Mouse (Mus musculus): ENCODE data around the gene Plxnc1.
A peak's percentile ranks its signal among the peaks of the same experiment; 100 is the strongest.

Gene Plxnc1

DNA sequence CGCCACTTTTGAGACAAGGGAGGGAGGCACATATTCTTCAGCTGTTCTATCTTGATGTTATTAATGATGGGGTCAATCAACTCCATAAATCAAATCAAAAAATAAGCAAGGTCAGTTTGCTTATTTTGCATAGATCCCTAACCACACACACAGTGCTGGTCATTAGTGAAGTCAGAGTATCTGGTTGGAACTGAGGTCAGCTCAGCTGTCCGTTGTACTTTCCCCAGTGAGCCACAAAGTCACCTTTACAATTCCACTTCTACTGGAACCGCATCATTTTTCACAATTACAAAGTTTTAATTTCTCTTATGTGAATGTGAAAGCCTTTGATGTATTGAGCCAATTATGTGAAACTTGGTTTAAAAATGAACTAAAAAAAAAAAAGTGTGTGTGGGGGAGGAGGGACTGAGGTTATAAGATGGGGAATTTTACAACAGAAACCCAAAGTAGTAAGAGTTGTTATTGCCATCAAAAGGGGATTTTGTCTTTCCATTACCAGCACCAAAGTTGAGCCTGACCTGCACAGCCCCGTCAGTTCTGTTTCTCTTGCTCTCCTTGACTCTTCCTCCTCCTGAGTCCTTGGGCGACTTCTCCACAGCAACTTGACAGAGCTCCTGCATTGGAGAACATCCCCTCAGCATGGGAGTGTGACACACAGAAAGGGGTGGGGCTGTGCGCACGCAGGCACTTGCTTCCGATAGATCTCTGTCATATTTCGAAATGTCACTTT is 80.3 kb downstream of the Plxnc1 start:
- no peak for DNase-seq

DNA sequence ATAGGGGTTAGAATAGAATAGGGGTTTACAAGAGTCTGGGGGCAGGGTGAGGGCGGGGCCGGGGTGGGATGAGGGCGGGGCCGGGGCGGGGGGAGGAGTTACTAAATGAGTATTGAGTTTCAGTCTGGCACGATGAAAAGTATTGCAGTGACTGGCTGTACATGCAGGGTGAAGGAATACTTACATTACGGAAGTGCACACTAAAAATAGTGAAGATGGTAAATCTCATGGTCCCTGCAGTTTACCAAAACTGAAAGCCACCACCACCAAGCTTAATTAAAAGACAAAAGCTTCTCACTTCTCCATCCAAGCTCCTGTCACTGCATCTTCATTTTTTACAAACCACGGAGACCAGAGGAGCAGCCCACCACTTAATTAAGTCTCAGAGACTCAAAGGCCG is 81.4 kb downstream of the Plxnc1 start:
- no peak for DNase-seq

DNA sequence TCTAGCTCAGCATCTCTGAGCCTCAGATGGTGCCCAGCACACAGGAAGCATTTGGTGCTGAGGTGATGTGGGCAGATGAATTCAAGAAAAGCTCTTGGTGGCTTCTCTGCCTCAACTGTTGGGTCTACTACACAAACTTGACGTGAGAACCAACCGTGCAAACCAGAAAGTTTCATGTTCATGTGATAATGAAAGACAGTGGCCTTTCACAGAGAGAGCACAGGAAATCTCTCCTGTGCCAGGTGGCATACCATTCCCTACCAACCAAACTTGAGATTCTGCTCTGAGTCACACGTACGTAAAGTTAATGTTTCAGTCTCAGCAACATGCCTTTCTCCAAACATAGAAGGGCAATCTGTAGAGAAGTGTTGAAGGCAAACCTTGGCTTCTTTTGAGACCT is 83.8 kb downstream of the Plxnc1 start:
- no peak for DNase-seq

DNA sequence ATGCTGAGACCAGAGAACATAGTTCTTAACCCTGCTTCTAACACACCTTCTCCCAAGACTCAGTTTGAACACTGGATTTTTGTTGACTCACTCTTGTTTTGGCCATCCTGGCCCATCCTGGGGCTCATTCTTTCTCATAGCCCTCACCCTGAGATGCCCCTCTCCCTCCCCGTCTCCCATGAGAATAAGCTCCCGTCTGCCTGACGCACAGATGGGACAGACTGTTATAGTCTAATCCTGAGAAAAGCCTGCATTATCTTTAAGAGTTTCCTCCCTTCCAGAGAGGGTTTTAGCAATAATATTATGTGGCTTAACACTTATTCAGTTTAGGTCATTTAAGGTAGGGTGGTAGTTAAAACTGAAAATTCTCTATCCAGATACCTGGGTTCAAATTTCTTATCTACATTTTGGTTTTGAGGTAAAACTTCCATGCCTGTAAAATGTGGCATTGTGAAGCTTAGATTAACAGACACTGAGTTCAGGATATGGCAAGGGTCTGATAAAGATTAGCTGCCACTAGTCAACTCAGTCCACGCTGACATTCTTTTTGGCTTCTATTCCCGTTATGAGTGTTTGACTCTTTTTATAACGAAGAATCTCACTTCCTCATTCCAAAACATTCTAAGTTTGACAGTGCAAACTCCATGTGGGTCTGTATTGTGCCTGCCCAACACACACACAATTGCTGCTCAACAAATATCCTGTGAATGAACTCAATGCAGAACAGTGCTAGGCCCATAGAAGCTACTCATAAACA is 86.2 kb downstream of the Plxnc1 start:
- DNase-seq: no peak

DNA sequence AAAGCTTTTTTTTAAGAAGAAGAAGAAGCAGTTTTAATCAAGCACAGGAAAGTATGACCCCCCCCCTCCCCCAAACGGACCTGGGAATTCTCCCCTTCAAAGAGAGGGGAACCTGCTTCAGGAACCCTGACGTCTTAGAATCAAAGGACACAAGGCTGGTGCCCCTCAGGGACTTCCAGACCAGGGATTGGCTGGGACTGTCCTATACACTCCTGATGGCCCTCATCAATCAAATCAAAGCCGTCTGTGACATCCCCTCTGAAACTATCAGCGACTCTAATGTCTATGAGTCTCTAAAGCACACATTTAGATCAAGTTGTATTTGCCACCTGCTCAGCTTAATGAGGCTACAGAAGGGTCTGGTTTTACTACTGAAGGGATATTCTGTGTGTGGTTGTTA is 94.1 kb downstream of the Plxnc1 start:
- DNase-seq: no peak

DNA sequence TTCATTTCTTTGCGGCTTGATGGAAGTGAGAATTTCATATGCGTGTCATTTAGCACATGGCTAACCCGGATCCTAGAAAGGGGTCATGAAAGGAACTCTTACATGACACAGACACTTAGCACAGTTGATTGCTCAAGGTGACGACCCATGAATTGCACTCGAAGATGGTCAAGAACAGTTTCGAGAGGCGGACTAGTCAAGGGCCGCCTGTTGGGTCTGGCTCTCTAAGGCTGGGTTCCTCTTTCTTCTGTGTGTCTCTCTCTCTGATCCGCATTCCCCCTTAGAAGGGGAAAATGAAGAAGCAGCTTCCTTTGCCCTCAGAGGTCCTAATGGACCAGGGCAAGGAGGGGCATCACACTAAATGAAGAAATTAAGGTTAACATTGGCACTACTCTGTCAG is 94.7 kb downstream of the Plxnc1 start:
- DNase-seq: no peak

DNA sequence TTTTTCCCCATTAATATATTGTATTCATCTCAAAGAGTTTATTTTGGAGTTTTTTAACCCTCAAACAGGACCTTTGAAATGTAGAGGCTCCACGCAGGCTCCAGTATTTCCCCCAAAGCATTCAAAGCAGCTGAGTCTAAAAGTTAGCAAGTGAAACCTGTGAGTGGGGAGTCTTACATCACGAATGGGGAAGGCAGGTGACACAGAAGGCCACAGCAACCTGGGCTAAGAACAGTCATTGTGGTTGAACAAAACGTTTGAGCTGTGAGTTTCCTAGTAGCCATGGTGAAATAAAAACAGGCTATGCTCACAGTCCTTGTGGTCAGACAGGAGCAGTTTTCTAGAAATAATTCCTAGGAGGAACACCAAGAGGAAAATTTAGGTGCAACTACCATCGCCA is 95.3 kb downstream of the Plxnc1 start:
- no peak for DNase-seq

DNA sequence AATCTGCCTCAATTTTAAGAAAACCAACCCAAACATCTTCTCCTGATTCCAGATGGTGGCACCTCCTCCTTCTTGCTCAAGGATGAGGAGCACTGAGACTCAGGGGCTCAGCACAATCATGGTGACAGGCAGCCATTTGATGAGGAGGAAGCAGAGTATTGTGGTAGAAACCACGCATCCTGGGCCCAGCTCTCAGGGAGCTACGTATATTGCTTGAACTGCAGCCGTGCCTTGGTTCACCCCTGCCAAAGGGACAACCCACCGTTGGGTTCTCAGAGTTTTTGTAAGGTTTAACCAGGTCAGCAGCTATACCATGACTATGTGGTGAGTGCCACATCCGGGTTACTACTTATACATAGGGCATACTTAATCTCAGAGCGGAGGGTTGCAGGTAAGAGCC is 96.3 kb downstream of the Plxnc1 start:
- DNase-seq: no peak

DNA sequence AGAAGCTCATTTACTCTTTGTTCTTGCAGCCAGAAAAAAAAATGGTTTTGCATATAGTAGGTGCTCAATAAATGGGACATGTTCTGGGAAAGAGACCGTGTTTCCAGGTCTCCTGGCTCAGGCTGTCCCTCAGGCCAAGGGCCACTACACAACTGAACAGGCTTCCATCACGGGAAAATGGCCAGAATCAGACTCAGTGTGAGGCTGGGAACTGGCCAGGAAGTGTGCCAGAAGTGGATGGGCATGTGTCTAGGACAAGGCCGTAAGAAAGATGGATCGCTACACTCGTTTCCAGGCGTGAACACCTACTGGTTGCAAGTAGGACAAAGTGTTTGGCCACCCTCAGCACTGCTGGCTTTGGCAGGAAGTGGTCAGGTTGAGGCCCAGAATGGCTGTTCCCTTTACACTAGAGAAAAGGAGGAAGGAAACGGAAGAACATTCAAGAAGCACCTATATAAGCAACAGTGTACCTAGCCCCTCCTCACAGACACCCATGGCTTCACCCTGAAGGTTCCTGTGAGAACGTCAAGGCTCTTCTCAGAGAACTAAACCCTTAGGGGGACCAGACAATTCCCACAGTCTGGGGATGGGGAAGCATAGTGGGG is 98.0 kb downstream of the Plxnc1 start:
- no peak for DNase-seq

DNA sequence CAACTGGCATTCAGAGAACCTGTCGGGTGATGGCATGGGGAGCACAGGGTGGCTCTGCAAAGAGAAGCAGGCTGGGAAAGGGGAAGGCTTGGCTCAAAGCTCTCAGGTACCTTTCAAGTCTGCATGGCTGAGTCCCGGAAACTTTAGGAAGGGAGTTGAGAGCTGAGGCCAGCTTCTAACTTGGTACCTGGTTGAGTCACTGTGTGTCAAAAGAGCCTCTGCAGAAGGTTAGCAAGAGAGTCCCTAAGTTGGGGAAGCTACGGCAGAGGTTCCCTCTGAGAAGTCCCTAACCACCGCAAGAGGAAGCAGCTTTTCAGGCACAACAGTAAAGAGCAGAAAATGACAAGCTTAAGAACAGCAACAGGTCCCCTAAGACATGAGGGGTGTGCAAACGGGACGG is 99.9 kb downstream of the Plxnc1 start:
- no peak for DNase-seq

DNA sequence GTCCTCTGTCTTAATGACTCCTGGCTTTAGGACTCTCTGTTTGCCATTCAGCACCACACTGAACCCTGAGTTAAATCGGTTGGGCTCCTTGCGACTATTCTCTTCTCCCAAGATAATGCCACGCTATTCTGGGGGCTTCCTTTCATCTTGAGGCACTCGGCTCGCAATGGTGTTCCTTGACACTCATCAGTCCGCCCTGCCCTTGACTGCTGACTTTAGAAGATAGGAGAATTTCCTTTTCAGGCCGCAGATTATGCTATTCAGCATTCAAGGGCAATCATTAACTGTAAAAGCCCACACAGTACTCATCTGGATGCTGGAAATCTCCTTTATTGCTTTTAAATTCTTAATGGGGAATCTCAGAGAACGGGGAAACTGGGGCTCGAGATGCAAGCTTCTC is 108.8 kb downstream of the Plxnc1 start:
- no peak for DNase-seq

DNA sequence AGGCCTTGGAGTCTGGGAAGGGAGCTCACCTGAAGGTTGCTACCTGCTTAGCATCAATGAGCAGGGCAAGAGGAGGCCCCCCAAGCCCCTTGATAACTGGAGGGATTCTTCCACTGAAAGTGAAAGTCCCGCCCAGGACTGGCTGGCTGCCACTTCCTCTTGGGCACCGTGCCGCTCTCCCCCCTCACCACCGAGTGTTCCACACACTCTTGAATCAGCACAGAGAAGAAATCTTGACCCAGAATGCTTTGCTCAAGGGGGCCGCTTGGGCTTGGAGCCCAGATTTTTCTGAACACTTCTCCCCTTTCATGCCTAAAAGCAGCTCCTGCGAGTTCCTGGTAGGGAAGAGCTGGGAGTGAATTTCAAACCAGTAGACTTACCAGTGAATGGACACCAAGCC is 115.2 kb downstream of the Plxnc1 start:
- peak; percentile 87 for DNase-seq

DNA sequence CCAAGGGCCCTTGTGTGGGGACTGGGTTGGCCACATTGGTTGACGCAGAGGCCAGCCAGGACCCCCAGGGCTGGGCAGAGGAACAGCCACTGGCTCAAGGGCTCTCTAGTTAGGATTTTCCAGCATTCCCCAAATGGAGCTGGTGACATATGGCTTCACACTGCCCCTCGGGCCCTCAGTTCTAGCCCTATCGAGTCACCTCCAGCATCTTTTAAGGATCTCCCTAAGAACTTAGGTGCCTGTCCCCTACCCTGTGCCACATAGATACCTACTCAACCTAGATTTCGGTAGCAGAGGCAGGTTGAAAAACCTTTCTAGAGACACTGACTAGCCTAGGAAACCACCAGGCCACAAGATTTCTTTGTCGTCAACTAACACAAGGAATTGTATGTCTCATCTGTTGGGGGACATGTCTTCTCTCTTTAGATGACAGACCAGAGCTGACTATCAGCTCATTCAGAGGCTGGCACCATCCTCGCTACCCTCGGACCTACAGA is 115.9 kb downstream of the Plxnc1 start:
- no peak for DNase-seq

DNA sequence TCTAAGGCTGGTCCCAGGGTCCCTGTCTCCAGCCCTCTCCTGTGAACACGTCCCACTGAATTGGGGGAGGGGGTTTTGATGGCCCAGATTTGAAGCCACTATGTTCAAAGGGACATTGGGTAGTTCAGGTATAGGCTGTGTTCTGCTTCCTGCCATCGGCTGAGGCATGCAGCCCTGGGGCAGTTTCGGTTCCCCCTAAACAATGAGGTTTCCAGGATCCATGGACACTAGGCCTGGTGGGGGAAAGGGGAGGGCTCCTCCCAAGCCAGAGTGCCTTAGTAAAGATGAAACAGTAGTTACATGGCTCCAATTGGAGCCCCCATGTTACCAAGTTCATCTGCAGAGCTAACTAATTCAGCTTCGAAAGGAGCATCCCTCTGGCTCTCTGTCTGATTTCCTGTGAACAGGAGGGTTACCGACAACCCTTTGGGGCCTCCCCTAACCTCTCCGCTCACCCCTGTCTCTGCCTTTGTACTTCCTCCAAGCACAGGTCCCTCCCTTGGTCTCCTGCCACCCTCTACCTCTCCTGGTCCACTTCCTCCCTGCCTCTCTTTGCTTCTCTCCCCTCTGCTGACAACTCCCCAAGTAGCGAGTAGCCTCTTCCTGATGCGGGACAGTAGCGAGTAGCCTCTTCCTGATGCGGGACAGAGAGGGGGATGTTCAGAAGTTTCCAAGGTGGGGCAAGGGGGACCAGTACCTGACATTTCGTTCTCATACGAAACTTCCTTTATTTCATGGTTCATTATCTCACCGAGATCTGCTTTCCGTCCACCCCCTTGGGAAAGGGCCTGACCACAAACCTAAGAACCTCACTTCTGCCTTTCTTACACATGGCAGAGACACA is 116.5 kb downstream of the Plxnc1 start:
- DNase-seq: no peak

DNA sequence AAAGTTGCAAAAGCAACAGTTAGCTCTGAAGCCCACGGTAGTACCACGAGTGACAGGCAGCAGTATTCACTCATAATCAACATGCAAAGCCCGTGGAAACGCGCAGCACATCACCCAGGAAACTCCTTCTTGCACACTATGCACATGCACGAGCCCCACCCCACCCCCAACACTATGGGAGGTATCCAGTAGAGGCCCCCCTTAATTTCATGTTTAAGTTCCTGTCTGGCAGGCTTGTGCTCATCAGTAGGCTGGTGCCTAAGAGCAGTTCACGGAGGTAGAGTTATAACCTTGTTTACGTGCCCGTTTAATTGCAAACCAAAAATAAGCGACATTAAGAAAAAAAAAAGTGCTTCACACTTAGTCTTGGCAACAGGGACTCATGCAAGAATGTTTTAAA is 117.3 kb downstream of the Plxnc1 start:
- no peak for DNase-seq

DNA sequence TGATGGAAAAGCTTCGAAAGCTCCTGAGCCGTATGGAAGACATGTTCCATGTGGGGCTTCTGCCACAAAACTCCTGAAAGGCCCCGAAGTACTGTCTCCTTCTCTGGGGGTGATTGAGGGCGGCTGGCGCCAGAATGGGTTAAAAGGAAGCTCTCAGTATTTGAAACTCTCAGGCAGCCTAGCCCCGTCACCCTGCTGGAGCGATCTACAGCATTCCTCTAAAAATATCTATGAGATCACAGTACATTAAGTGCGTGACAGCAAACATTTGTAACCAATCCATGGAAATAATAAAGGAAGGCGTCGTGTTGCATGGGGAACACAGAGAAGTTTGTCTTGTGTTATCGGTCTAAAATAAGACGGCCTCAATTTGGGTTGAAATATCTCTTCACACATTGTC is 118.2 kb downstream of the Plxnc1 start:
- DNase-seq: no peak

DNA sequence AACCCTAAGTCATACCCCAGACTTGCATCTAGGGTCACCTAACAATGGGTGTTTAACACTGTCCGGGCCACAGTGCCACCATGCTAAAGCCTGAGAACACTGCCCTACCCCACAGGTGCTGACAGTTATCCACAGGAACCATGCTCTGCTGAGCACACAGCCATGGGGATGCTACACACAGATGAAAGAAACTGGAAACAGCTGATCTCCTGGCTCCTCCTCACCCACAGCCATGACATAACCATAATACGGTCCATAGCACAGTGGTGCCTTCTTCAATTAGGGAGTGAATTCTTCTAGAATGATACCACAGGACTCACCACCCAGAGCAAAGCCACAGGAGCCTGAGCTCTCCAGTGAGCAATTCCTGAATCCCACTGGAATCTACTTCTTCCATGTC is 118.7 kb downstream of the Plxnc1 start:
- DNase-seq: no peak

DNA sequence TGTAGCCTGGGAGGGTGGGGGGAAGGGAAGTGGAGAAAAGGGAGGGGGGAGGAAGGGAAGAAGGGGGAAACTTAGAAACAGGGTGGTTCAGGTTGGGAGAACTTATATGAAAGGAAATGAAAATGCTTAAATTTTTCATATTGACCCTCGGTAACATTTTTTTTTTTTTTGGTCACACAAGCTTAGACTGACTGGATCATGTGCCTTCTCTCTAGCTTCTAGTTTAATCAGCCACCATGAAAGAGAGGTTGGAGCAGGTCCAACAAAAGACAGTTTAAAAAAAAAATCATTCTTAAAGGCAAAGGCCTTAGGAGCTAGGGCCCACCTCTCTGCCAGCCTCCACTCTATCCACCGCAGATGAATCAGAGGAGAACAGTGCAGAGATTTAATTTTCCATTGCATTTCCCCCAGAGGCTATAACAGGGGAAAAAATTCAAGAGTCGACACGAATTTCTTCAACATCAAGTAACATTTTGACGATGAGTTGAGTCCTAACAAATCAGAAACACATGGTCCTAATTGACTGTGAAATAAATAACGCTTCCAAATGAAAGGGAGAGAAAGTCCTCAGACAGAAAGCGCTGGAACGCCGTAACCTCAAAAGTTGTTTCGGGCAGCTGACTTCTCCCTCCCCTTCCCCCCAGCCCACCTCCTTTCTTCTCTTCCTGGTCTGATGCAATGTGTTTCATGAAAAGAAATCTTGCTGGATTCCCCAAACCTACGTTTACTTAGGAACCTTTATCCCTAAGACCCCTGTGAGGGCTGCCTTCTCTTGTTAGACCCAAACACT is 120.5 kb downstream of the Plxnc1 start:
- DNase-seq: no peak

DNA sequence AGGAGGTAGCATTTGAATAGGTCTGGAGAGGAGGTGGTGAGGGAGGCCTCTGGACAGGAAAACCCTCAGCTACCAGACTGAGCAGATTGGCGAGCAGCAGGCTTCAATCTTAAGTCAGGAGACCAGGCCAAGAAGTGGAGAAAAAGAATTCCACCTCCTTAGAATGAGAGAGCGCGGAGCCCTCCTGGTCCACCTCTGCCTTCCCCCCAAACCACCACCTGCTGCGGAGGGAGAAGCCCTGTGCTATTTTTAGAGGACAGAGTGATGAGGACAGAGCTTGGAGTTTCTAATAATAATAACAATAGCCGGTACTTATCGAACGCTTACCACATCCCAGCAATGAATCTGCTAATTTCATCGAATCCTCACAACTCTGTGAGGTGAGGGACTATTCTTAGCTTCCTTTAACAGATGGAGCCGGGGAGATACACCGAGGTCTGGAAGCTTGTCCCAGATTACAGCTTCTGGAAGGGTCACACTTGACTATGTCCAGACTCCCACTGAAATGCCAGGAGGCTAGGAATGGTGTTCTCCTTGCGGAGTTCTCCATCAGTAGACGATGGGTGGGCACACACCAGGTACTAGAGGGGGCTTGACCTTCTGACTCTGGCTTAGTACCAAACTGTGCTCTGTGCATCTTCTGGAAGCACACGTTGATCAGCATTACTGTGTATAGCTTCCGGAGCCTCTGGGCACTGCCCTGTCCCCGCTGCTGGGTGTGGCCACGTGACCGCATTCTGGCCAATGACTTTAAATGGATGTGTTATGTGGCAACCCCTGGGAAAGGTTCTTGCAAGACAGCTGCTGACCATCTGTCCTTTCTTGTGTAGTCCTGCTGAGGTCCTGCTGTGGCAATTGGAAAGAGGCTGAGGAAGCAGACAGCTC is 125.6 kb downstream of the Plxnc1 start:
- no peak for DNase-seq

DNA sequence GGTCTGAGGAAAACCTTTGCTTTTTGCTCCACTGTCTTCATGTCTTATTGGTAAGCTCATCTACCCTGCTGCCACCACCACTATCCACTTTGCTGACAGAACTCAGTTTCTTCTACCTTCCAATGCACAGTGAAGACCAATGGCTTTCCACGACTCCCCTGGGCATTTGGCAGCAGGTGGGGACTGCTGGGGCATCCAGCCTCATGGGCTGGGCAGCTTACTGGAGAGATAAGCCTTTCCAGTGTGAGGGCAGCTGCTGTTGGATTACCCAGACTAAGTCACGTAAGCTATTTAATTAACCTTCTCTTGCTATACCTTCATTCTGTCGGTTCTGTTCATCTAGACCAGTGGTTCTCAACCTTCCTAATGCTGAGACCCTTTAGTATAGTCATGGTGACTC is 126.5 kb downstream of the Plxnc1 start:
- DNase-seq: no peak

All from layer of hippocampus, adult 9-11 months (tissue).